Mouse (Mus musculus): ENCODE results near the gene Bcl10. TPM values are rescaled to one million over a fixed set of nuclear protein-coding genes. Genes with fewer than 3 reads are reported as not detected.

Gene Bcl10
- polyA plus RNA-seq, 1 experiment from 2014 or later: 51.3 TPM

- H3K4me3 ChIP-seq: no peak overlapping the region
- no peaks in the 10 kb centered on the region for H3K4me1 ChIP-seq
- no peaks in the 10 kb centered on the region for H3K27me3 ChIP-seq
- no peak for ATAC-seq (ENCODE audit: low FRiP score, low read depth)
- no peak overlapping the region for H3K27ac ChIP-seq
- no peak overlapping the region for H3K4me2 ChIP-seq (replicated peaks)
- H3K9ac ChIP-seq: no peak overlapping the region
- H3K36me3 ChIP-seq: no peaks in the 10 kb centered on the region
- peaks cover 9% of the 10 kb centered on the region for H3K9me3 ChIP-seq
- WGBS: 85% methylated on average over 4 of the region's 4 CpGs
These were observed 5.8 kb upstream of the Bcl10 start for GRCm38 (mm10) chr3:145916826-145917225.

- peaks cover 19% of the 10 kb centered on the region for H3K4me1 ChIP-seq
- H3K27me3 ChIP-seq: no peaks in the 10 kb centered on the region
- no peak overlapping the region; the same call in 1 of the 2 replicates for H3K27ac ChIP-seq
- H3K9me3 ChIP-seq: peaks cover 9% of the 10 kb centered on the region
- WGBS: 63% methylated on average over 3 of the region's 3 CpGs
- H3K4me3 ChIP-seq: no peak overlapping the region
- H3K4me2 ChIP-seq (replicated peaks): 0 out of 2 replicates have a peak overlapping the region, but pooled peaks have one; percentile 58
- H3K36me3 ChIP-seq: peaks cover 5% of the 10 kb centered on the region
- no peak overlapping the region for H3K9ac ChIP-seq
- ATAC-seq (ENCODE audit: low FRiP score, low read depth): no peak
These were observed 367 bp downstream of the Bcl10 start for GRCm38 (mm10) chr3:145922971-145923370.

GRCm38 (mm10) chr3:145923874-145924577, 1.4 kb downstream of the Bcl10 start:
- Histone ChIP-seq H3K27ac (peak overlapping the region; percentile 91), H3K36me3 (peaks cover 8% of the 10 kb centered on the region), H3K4me3 (peak overlapping the region; percentile 90), H3K27me3 (no peaks in the 10 kb centered on the region), H3K9me3 (peaks cover under 1% of the 10 kb centered on the region; the same call in 1 of the 2 replicates), H3K9ac (peak overlapping the region; percentile 91), H3K4me1 (peaks cover 19% of the 10 kb centered on the region), H3K4me2 (replicated peaks) (peak overlapping the region; percentile 69)
- peak; percentile 100 for ATAC-seq (ENCODE audit: low FRiP score, low read depth)
- under 1% methylated on average over 58 of the region's 58 CpGs for WGBS

GRCm38 (mm10) chr3:145924649-145925337, 2.2 kb downstream of the Bcl10 start:
- Histone ChIP-seq H3K27ac (peak overlapping the region; percentile 91), H3K9me3 (no peaks in the 10 kb centered on the region), H3K4me1 (peaks cover 20% of the 10 kb centered on the region), H3K9ac (peak overlapping the region; percentile 91), H3K4me3 (peak overlapping the region; percentile 90), H3K4me2 (replicated peaks) (peak overlapping the region; percentile 69), H3K27me3 (no peaks in the 10 kb centered on the region), H3K36me3 (peaks cover 8% of the 10 kb centered on the region)
- no peak for ATAC-seq (ENCODE audit: low FRiP score, low read depth)
- 3% methylated on average over 39 of the region's 39 CpGs for WGBS

- Histone ChIP-seq H3K36me3 (peaks cover 10% of the 10 kb centered on the region), H3K4me1 (peaks cover 23% of the 10 kb centered on the region), H3K9me3 (no peaks in the 10 kb centered on the region), H3K4me2 (replicated peaks) (peak overlapping the region; percentile 69), H3K27ac (no peak overlapping the region), H3K9ac (peak overlapping the region; percentile 91), H3K4me3 (peak overlapping the region; percentile 90), H3K27me3 (no peaks in the 10 kb centered on the region)
- ATAC-seq (ENCODE audit: low FRiP score, low read depth): no peak
- WGBS: 71% methylated on average over 5 of the region's 5 CpGs
These were observed 2.9 kb downstream of the Bcl10 start for GRCm38 (mm10) chr3:145925506-145925905.

GRCm38 (mm10) chr3:145929525-145930400, 7.2 kb downstream of the Bcl10 start:
- H3K9me3 ChIP-seq: no peaks in the 10 kb centered on the region
- no peak overlapping the region for H3K4me2 ChIP-seq (replicated peaks)
- peaks cover 45% of the 10 kb centered on the region for H3K36me3 ChIP-seq
- H3K4me1 ChIP-seq: peaks cover 19% of the 10 kb centered on the region
- H3K27ac ChIP-seq: no peak overlapping the region
- no peaks in the 10 kb centered on the region for H3K27me3 ChIP-seq
- H3K9ac ChIP-seq: no peak overlapping the region
- 26% methylated on average over 7 of the region's 7 CpGs for WGBS
- no peak for ATAC-seq (ENCODE audit: low FRiP score, low read depth)
- no peak overlapping the region for H3K4me3 ChIP-seq

GRCm38 (mm10) chr3:145933845-145934244, 11.2 kb downstream of the Bcl10 start:
- WGBS: 80% methylated on average over 9 of the region's 9 CpGs

GRCm38 (mm10) chr3:145937505-145938404, 15.2 kb downstream of the Bcl10 start, which contains the start of gene 2410004B18Rik:
TSS of gene 2410004B18Rik (plus strand) at chr3:145938014.
- Histone ChIP-seq H3K36me3 (peaks cover 35% of the 10 kb centered on the region), H3K9me3 (no peaks in the 10 kb centered on the region), H3K9ac (peak within 1 kb of the TSS; percentile 97), H3K27me3 (no peaks in the 10 kb centered on the region), H3K4me1 (peaks cover 31% of the 10 kb centered on the region), H3K4me2 (replicated peaks) (peak within 1 kb of the TSS; percentile 71), H3K27ac (peak within 1 kb of the TSS; percentile 58; the same call in 1 of the 2 replicates), H3K4me3 (peak within 1 kb of the TSS; percentile 99)
- WGBS: 1% methylated on average over 59 of the region's 70 CpGs
- ATAC-seq (ENCODE audit: low FRiP score, low read depth): peak; percentile 92

More at GRCm38 (mm10) chr3:145933845-145934244, 11.2 kb downstream of the Bcl10 start:
- no peak overlapping the region for H3K4me3 ChIP-seq
- peaks cover 13% of the 10 kb centered on the region for H3K4me1 ChIP-seq
- H3K4me2 ChIP-seq (replicated peaks): no peak overlapping the region
- H3K27me3 ChIP-seq: no peaks in the 10 kb centered on the region
- ATAC-seq (ENCODE audit: low FRiP score, low read depth): no peak
- no peak overlapping the region for H3K9ac ChIP-seq
- H3K36me3 ChIP-seq: peaks cover 38% of the 10 kb centered on the region
- H3K27ac ChIP-seq: no peak overlapping the region
- no peaks in the 10 kb centered on the region for H3K9me3 ChIP-seq

GRCm38 (mm10) chr3:145938405-145939349, 16.1 kb downstream of the Bcl10 start:
- Histone ChIP-seq H3K36me3 (peaks cover 32% of the 10 kb centered on the region), H3K9ac (peak overlapping the region; percentile 97), H3K4me2 (replicated peaks) (peak overlapping the region; percentile 71), H3K27me3 (no peaks in the 10 kb centered on the region), H3K4me3 (peak overlapping the region; percentile 99), H3K9me3 (no peaks in the 10 kb centered on the region), H3K4me1 (peaks cover 36% of the 10 kb centered on the region), H3K27ac (peak overlapping the region; percentile 58; the same call in 1 of the 2 replicates)
- 0 out of 2 replicates have a peak, but pooled peaks have one; percentile 6 for ATAC-seq (ENCODE audit: low FRiP score, low read depth)
- 21% methylated on average over 48 of the region's 50 CpGs for WGBS

GRCm38 (mm10) chr3:145939402-145939801, 16.8 kb downstream of the Bcl10 start:
- H3K9ac ChIP-seq: peak overlapping the region; percentile 97; the same call in 1 of the 2 replicates
- H3K27me3 ChIP-seq: no peaks in the 10 kb centered on the region
- WGBS: 90% methylated on average over 12 of the region's 12 CpGs
- no peak overlapping the region for H3K27ac ChIP-seq
- peaks cover 31% of the 10 kb centered on the region for H3K36me3 ChIP-seq
- ATAC-seq (ENCODE audit: low FRiP score, low read depth): no peak
- peak overlapping the region; percentile 71 for H3K4me2 ChIP-seq (replicated peaks)
- no peaks in the 10 kb centered on the region for H3K9me3 ChIP-seq
- peaks cover 36% of the 10 kb centered on the region for H3K4me1 ChIP-seq
- peak overlapping the region; percentile 99 for H3K4me3 ChIP-seq
